Mouse (Mus musculus): ENCODE measurements around the gene Dgkz. TPM values are rescaled to one million over a fixed set of nuclear protein-coding genes. Genes with fewer than 3 reads are reported as not detected.

The Dgkz gene
- total RNA-seq, 2 experiments from 2014 or later: 64.3 to 85.9 TPM

GRCm38 (mm10) chr2:91923415-91924337, 52.0 kb downstream of the Dgkz start:
- peak; percentile 71 to 79 for DNase-seq
- intact Hi-C loops (cut with DNase I): loop anchor here (1.0 kb wide), 1 partner anchor 144 kb away; no protein-coding TSS in a partner anchor

GRCm38 (mm10) chr2:91922586-91923414, 52.9 kb downstream of the Dgkz start:
- no peak for DNase-seq
- intact Hi-C loops (cut with DNase I): no loop called here

DNA sequence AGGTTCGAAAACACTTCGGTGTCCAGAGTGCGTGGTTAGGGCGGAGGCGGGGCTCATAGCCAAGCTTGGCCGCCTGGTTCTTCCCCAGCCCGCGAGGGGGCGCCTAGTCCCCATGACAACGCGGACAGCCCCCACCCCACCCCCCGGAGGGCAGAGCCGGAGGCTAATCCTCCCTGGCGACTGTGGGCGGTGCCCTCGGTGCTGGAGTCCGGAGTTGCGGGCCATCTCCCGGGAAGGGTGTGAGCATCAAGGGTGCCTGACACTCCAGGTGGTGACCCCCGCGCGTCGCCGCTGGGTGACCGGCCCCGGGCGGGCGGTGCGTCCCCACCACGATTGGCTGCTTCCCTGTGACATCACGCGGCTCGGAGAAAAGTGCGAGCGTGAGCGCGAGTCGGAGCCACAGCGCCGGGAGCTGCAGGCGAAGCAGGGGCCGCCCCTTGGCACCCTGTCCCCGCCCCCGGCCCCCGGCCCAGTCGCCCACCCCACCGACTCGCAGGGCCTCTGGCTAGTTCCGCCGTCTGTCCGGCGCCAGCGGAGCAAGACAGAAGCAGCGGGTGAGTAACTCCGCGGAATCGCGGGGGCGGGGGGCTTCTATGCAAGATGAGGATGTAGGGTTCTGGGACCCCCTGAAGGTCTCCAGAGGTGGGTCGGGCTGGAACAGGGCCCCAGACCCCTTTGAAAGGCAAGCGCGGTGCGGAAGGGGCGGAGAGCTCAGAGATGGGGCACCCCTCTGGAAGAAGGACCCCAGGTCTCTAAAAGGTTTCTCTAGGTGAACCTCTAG, 53.7 kb downstream of the Dgkz start:
- intact Hi-C loops (cut with DNase I): no loop called here
- peak; percentile 49 to 65 for DNase-seq

DNA sequence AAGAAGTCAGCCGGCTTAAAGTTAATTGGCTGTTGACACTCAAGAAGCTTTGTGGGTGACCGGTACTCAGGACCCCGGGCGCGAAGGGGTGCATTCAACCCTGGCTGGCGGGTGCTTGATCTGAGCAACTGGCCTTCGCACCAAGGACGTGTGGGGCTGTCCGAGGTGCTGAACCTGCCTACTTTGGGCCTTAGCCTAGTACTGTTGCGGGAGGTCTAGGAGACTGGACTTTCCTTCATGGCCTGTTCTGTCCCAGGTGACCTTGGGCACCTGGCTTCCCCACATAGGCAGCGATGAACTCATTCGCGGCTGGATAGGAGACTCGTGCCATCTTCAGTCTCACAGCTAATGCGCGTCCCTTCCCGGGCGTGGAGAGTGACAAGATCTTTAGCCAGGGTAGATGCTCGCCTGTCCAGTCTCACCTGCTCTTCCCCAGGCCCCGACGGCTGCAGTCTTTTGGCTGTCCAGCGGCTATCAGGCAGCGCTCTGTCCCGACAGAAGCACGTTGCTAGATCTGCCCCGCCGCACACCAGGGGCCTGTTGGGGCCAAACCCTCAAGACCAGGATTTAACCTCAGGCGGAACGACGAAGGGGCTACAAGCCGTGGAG, 54.4 kb downstream of the Dgkz start:
- intact Hi-C loops (cut with DNase I): no loop called here

DNA sequence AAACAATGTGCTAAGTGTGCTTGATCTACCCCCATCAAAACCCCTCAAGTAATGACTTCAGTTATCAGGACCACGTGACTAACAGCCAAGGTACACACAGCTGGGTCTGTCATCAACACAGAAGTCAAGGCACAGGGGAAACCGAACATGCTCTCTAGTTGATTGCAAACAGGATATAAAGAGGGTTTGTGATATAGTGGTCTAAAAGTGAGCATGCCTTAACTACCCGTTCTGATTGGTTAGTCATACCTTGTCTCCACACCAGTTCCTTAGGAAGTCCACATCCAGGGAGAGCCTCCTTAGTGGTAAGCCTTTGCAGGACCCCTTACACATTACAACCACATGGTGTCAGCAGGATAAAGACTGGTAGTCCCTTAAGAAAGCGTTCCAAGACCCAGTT, 55.5 kb downstream of the Dgkz start:
- intact Hi-C loops (cut with DNase I): no loop called here
- DNase-seq: no peak

More for the DNA sequence above, 54.4 kb downstream of the Dgkz start:
- DNase-seq: peak; percentile 87 to 90

DNA sequence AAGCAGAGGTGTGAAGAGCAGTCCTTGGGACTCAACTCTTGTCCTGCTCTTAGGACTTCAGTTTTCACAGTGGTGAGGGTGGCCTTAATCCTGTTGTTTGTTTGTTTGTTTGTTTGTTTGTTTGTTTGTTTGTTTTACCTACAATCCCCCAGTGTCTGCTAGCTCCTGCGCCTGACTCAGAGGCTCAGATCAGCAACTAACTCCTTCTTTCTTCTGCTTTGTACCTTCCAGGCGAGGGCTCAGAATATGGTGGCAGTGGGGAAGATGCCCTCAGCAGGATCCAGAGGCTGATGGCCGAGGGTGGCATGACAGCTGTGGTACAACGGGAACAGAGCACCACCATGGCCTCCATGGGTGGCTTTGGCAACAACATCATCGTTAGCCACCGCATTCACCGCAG, 58.6 kb downstream of the Dgkz start:
- intact Hi-C loops (cut with DNase I): no loop called here

DNA sequence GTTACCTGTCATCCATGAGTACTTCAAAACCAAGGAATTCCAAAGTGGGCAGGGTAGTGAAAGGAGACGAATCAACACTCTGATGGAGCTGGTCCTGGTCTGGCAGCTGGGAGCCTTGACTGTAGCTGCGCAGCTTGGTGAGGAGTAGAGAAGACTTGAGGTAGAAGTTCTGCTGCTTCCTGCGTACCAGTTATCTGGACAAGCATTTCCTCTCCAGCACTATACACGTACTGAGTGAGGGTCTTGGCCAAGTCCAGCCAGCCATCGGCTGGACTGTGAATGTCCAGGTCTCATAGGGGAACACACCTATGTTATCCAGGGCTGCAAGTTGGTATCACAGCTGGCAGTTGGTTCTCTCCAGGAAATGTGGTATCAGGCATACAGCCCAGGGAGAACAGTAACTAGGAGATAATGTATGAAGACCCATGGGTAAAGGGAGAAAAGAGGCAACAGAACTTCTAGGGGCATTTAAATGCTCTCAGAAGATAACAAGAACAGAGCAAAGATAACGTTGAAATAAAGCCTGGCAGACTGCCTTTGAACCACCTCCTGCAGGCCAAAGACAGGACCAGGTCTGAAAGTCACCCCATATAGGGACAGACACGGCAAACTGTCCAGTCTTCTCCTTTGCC, 59.2 kb downstream of the Dgkz start:
- intact Hi-C loops (cut with DNase I): no loop called here
- no peak for DNase-seq

More for the DNA sequence above, 58.6 kb downstream of the Dgkz start:
- DNase-seq: no peak

DNA sequence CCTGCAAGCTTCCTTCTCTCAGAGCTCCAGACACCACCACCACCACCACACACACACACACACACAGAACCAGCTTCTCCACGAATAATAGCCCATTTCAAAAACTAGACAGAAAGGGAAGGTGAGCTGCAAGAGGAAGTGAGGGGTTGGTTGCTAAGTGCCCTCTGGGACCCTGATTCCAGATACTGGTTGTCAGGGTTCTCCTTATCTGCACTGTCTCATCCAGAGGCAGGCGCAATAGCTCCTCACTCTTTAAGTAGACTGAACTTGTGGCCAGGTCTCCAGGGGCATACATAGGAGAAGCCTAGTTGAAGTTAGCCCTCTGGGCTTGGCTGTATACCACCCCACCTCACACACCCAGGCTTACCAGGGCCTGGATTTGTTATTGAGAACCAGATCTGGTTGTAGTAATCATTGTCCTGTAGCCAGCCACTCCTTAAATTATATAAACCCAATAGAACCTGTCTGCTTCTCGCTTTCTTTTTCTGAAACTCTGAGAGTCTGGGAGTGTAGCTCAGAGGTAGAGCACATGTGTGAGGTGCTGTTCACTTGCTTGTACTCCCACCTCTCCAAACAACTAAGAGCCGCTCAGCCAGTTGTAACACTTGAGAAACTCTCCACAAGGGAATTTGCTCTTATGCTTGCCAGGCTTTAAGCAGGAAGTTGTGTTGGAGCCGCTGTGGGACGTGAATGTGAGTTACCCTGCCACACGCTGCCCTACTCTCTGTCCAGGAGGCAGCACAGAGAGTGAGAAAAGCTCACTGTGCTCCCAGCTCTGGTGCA, 62.1 kb downstream of the Dgkz start:
- intact Hi-C loops (cut with DNase I): no loop called here

DNA sequence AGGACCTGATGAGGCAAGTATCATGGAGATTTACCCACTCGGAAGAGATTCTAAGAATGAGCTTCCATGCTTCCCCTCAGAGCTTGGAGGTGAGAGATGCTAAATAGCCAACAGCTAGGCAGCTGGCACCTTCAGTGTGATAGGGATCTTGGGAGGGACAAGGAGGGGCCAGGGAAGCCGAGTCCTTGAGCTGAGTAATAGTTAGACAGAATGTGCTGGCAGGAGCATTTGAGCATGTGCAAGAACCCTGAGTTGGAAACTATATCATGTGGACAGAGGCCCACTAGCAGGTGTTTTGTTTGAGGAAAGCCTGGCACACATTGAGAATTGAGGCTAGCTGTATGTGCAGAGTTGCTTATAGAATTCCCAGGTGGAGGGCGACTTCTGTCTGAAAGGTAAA, 63.0 kb downstream of the Dgkz start:
- DNase-seq: no peak
- intact Hi-C loops (cut with DNase I): no loop called here

More for the DNA sequence above, 62.1 kb downstream of the Dgkz start:
- DNase-seq: no peak

GRCm38 (mm10) chr2:91906141-91906540, 69.5 kb downstream of the Dgkz start:
- intact Hi-C loops (cut with DNase I): no loop called here
- DNase-seq: no peak

DNA sequence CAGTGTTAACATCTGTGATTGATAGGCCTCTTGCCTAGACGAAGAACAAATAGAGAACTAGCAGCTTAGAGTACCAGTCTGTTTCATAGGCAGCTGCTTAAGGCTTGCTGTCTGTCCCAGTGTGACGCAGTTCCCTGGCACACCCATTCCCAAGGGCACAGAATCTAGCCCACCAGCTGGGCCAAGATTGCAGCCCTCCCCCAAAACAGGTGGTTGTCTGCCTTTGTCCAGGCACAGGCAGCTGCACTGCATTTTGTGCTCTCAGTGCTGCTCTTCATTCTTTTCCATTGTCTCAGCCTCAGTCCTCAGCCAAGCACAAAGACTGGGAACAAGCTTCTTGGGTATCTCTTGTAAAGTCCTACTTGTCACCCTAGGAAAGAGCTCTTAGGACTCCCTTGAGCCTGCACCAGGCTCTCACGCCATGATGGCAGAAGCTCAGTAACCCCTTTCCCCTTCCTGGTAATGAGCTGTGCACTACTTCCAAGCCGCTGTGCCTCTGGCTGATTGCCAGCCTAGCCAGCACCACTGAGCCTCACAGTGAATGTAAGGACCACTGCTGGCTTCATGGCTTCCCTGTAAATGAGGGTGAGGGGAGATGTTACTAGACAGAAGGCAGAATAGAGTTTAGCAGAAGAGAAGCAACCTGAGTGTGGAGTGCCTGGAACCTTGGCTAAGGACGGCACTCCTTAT, 70.9 kb downstream of the Dgkz start:
- intact Hi-C loops (cut with DNase I): no loop called here

DNA sequence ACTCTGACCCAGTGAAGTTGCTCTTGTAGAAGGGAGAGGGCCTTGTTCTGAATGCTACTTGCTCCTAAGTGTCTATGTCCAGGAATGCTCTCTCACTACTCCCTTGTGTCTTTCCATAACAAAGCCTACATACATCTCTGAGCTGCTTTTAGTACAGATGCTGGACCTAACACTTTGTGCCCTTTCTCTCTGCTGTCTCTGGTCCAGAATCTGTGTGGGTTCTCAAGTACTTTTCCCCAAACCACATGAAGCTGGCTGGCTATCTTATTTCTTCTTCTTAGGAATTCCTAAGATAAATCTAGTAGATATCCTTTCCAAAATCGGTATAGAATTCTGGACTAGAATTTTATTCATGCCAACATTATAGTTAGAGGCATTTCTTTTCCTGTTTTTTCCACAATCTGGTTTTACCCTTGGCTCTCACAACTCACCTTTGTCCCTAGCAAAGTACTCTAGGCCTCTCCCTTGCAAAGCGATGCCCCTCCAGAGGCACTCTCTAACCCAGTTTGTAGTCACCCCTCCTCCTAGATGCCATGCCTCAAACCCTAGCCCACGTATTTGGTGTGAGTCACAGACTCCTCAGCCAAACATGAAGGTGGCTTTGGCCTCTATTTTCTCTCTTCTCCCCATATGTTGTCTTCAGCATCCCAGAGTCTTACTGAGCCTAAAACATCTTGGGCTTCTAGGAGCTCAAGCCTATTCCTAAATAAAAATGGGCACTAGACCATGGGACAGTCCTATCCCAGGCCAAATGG, 72.3 kb downstream of the Dgkz start:
- intact Hi-C loops (cut with DNase I): no loop called here

More for the DNA sequence above, 70.9 kb downstream of the Dgkz start:
- DNase-seq: peak; percentile 24 to 41

GRCm38 (mm10) chr2:91902336-91902735, 73.3 kb downstream of the Dgkz start:
- DNase-seq: no peak
- intact Hi-C loops (cut with DNase I): no loop called here

More for the DNA sequence above, 72.3 kb downstream of the Dgkz start:
- DNase-seq: no peak

- intact Hi-C loops (cut with DNase I): no loop called here
- no peak for DNase-seq
These were observed 75.2 kb downstream of the Dgkz start for GRCm38 (mm10) chr2:91900431-91900830.

DNA sequence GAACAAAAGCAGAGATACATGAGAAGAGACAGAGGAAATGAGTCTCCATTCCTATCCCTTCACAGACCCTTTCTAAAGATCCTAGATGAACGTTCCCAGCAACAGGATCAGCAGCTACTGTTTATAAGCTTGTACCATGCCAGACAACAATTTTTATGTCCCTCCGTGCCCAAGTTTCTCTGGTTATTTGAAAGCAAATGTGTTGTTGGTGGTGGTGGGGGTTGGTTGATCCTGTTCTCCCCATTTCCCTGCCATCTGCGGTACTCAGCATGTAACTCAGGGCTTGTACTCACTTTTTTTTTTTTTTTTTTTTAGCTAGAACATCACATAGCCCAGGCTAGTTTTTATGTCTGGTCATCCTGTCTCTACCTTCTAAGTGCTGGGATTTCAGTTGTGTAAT, 76.5 kb downstream of the Dgkz start:
- no peak for DNase-seq
- intact Hi-C loops (cut with DNase I): no loop called here

GRCm38 (mm10) chr2:91897968-91898367, 77.7 kb downstream of the Dgkz start:
- intact Hi-C loops (cut with DNase I): no loop called here

GRCm38 (mm10) chr2:91895401-91895800, 80.3 kb downstream of the Dgkz start:
- no peak for DNase-seq
- intact Hi-C loops (cut with DNase I): no loop called here

More at GRCm38 (mm10) chr2:91897968-91898367, 77.7 kb downstream of the Dgkz start:
- no peak for DNase-seq

DNA sequence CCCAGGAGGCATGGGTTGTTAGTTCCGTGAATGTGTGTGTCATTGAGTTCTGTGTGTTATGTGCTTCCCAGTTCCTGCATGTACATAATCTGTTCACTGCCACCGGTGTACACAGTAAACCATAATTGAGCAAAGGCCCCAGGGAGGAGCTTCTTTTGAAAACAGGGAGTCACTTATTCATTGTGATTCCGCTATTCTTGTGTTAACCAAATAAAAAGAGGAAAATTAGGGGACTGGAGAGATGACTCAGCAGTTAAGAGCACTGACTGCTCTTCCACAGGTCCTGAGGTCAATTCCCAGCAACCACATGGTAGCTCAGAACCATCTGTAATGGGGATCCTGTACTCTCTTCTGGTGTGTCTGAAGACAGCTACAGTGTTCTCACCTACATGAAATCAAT, 80.9 kb downstream of the Dgkz start:
- intact Hi-C loops (cut with DNase I): no loop called here
- DNase-seq: no peak
